In the genomic region with DNA sequence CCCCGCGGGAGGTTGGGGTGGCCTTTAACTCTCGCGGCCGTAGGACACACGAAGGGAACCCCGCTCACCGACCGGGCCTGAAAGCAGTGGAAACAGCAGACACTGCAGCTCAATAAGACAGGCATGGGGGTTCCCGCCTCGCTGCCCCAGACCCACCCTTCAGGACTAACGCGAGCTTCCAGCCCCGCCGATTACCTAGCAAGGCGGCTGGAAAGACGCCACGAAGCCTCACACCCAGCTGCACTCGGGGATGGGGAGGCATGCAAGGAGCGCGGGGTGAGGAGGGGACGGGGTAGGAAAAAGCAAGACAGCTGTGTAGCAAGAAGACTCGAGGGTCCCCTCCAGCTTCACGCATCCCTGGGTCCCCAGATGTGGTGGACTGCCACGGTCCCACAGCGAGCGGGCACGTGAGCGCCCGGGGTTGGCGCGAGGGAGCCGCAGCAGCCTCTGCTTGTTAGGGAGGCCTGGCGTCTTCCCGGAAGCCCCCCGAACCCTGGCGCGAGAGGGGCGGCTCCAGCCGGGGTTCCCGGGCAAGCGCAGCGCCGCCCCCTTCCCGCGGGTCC, we compare ENCODE assay signal across 8 mouse cellular contexts. TPM values are rescaled to one million over a fixed set of nuclear protein-coding genes. Genes with fewer than 3 reads are reported as not detected.
A peak's percentile ranks its signal among the peaks of the same experiment; 100 is the strongest.
DNase-seq lines count a peak whose midpoint lies in the region; ATAC-seq and TF ChIP-seq lines count a peak whose summit lies in the region.

No protein-coding gene starts in this region.

- peak overlapping the region; percentile 94 for H3K4me2 ChIP-seq in forebrain, embryonic 14.5 days (ENCODE audit: low read length)
- H3K4me2 ChIP-seq in kidney, postnatal 0 days (ENCODE audit: low read length): peak overlapping the region; percentile 89
- H3K4me2 ChIP-seq in midbrain, embryonic 15.5 days: peak overlapping the region; percentile 87

- H3K9ac ChIP-seq in forebrain, embryonic 14.5 days (ENCODE audit: low read length): peak overlapping the region; percentile 94
- peak overlapping the region; percentile 65 for H3K9ac ChIP-seq in kidney, postnatal 0 days (ENCODE audit: low read depth, low read length)
- peak overlapping the region; percentile 98 for H3K9ac ChIP-seq in midbrain, embryonic 15.5 days

- ATAC-seq in forebrain, embryonic 14.5 days: peak; percentile 79
- peak; percentile 68 for ATAC-seq in kidney, postnatal 0 days (replicated peaks; ENCODE audit: low FRiP score, low read depth)
- ATAC-seq in midbrain, embryonic 15.5 days (replicated peaks): peak; percentile 82; the same call in 1 of the 2 replicates

- peak overlapping the region; percentile 45 for H3K4me3 ChIP-seq in thymus, adult 2 months (ENCODE audit: control insufficient read depth, insufficient read depth, low read length)
- H3K4me3 ChIP-seq in forebrain, embryonic 14.5 days (ENCODE audit: low read depth, low read length): peak overlapping the region; percentile 71
- peak overlapping the region; percentile 52 for H3K4me3 ChIP-seq in kidney, postnatal 0 days (replicated peaks; ENCODE audit: low read depth, low read length)
- peak overlapping the region; percentile 94 for H3K4me3 ChIP-seq in midbrain, embryonic 15.5 days

- H3K27ac ChIP-seq in thymus, adult 2 months (ENCODE audit: control insufficient read depth, insufficient read depth, low read length): no peak overlapping the region
- peak overlapping the region; percentile 92 for H3K27ac ChIP-seq in forebrain, embryonic 14.5 days (ENCODE audit: low read depth, low read length)
- H3K27ac ChIP-seq in kidney, postnatal 0 days: peak overlapping the region; percentile 19; the same call in 1 of the 2 replicates
- peak overlapping the region; percentile 98 for H3K27ac ChIP-seq in midbrain, embryonic 15.5 days

- peaks cover 14% of the 10 kb centered on the region for H3K4me1 ChIP-seq in thymus, adult 2 months (replicated peaks; ENCODE audit: control insufficient read depth, insufficient read depth, low read length)
- H3K4me1 ChIP-seq in forebrain, embryonic 14.5 days (ENCODE audit: control insufficient read depth, insufficient read depth, low read length): peaks cover 13% of the 10 kb centered on the region
- H3K4me1 ChIP-seq in kidney, postnatal 0 days (replicated peaks; ENCODE audit: insufficient read depth, low read length): peaks cover 14% of the 10 kb centered on the region; the same call in 1 of the 2 replicates
- peaks cover 33% of the 10 kb centered on the region for H3K4me1 ChIP-seq in midbrain, embryonic 15.5 days

- TF ChIP-seq POLR2A in thymus, adult 2 months (IDR thresholded peaks at IDR 0.05; ENCODE audit: control insufficient read depth, extremely low read depth, insufficient read depth, low read length, poor library complexity): no peak

- H3K9me3 ChIP-seq in forebrain, embryonic 14.5 days (replicated peaks; ENCODE audit: control insufficient read depth, low read length): no peaks in the 10 kb centered on the region
- H3K9me3 ChIP-seq in kidney, postnatal 0 days (replicated peaks; ENCODE audit: low read length): no peaks in the 10 kb centered on the region
- H3K9me3 ChIP-seq in midbrain, embryonic 15.5 days: no peaks in the 10 kb centered on the region

- no peak for TF ChIP-seq CTCF in thymus, adult 2 months (IDR thresholded peaks at IDR 0.05; ENCODE audit: borderline replicate concordance, control insufficient read depth, extremely low read depth, insufficient read depth, low read length, poor library complexity)
- no peak for TF ChIP-seq CTCF in kidney, postnatal 0 days (IDR thresholded peaks at IDR 0.05; ENCODE audit: low read depth)

- no peaks in the 10 kb centered on the region for H3K36me3 ChIP-seq in thymus, adult 2 months (ENCODE audit: control insufficient read depth, insufficient read depth, low read length)
- H3K36me3 ChIP-seq in forebrain, embryonic 14.5 days (ENCODE audit: control insufficient read depth, insufficient read depth, low read length): peaks cover 14% of the 10 kb centered on the region
- H3K36me3 ChIP-seq in kidney, postnatal 0 days (ENCODE audit: insufficient read depth, low read length): no peaks in the 10 kb centered on the region
- peaks cover 3% of the 10 kb centered on the region; the same call in 1 of the 2 replicates for H3K36me3 ChIP-seq in midbrain, embryonic 15.5 days (replicated peaks)

- WGBS in thymus, adult 2 months: 2% methylated on average over 46 of the region's 46 CpGs
- under 1% methylated on average over 46 of the region's 46 CpGs for WGBS in forebrain, embryonic 14.5 days
- 0% methylated on average over 45 of the region's 46 CpGs for WGBS in kidney, postnatal 0 days
- under 1% methylated on average over 46 of the region's 46 CpGs for WGBS in midbrain, embryonic 15.5 days

- peak; percentile 71 to 73 for DNase-seq in cerebellum, postnatal 10 days
- DNase-seq in cerebellum, adult 8-10 months: no peak
- peak; percentile 25 for DNase-seq in thymus, adult 2 months
- DNase-seq in thymus, adult 18-20 months: no peak
- DNase-seq in forebrain, embryonic 14.5 days (ENCODE audit: low spot score): peak; percentile 65
- peak; percentile 42 for DNase-seq in kidney, postnatal 0 days (ENCODE audit: low spot score)
- no peak for DNase-seq in retina, postnatal 1 day

- H3K27me3 ChIP-seq in thymus, adult 2 months (ENCODE audit: control insufficient read depth, insufficient read depth, low read length): peaks cover 25% of the 10 kb centered on the region
- no peaks in the 10 kb centered on the region for H3K27me3 ChIP-seq in forebrain, embryonic 14.5 days (replicated peaks; ENCODE audit: control insufficient read depth, insufficient read depth, low read length)
- no peaks in the 10 kb centered on the region for H3K27me3 ChIP-seq in kidney, postnatal 0 days (ENCODE audit: insufficient read depth, low read length)
- H3K27me3 ChIP-seq in midbrain, embryonic 15.5 days (replicated peaks): no peaks in the 10 kb centered on the region

RNA-seq across cellular contexts. Expression of gene Vash2, which starts 0.5 kb away (rescaled TPM):
- 2.1 and 3.4 TPM in 2 replicates for polyA plus RNA-seq in thymus, adult 2 months (2012; rRNA removed)
- polyA plus RNA-seq in forebrain, embryonic 14.5 days (2014; fragmentation: Nextera tagmentation; extraction: Ambion mirVana): 77.3 and 98.6 TPM in 2 replicates
- polyA plus RNA-seq in kidney, postnatal 0 days (2015; fragmentation: Nextera tagmentation; extraction: Ambion mirVana): 14.0 and 15.7 TPM in 2 replicates
- 78.1 and 85.0 TPM in 2 replicates for polyA plus RNA-seq in midbrain, embryonic 15.5 days (2015; fragmentation: Nextera tagmentation; extraction: Ambion mirVana)

RNA-seq across cellular contexts. Expression of gene Flvcr1, which starts 47.4 kb away (rescaled TPM):
- 56.7 and 58.9 TPM in 2 replicates for polyA plus RNA-seq in thymus, adult 2 months (2012; rRNA removed)
- polyA plus RNA-seq in forebrain, embryonic 14.5 days (2014; fragmentation: Nextera tagmentation; extraction: Ambion mirVana): 6.0 and 8.4 TPM in 2 replicates
- polyA plus RNA-seq in kidney, postnatal 0 days (2015; fragmentation: Nextera tagmentation; extraction: Ambion mirVana): 7.5 and 7.9 TPM in 2 replicates
- 8.6 and 8.7 TPM in 2 replicates for polyA plus RNA-seq in midbrain, embryonic 15.5 days (2015; fragmentation: Nextera tagmentation; extraction: Ambion mirVana)

RNA-seq across cellular contexts. Expression of gene Angel2, which starts 53.7 kb away (rescaled TPM):
- 36.8 and 37.7 TPM in 2 replicates for polyA plus RNA-seq in thymus, adult 2 months (2012; rRNA removed)
- polyA plus RNA-seq in forebrain, embryonic 14.5 days (2014; fragmentation: Nextera tagmentation; extraction: Ambion mirVana): 57.4 and 60.6 TPM in 2 replicates
- 43.8 and 45.6 TPM in 2 replicates for polyA plus RNA-seq in kidney, postnatal 0 days (2015; fragmentation: Nextera tagmentation; extraction: Ambion mirVana)
- polyA plus RNA-seq in midbrain, embryonic 15.5 days (2015; fragmentation: Nextera tagmentation; extraction: Ambion mirVana): 51.5 and 53.2 TPM in 2 replicates

RNA-seq across cellular contexts. Expression of gene Spata45, which starts 57.8 kb away (rescaled TPM):
- not detected in 2 replicates for polyA plus RNA-seq in thymus, adult 2 months (2012; rRNA removed)
- polyA plus RNA-seq in forebrain, embryonic 14.5 days (2014; fragmentation: Nextera tagmentation; extraction: Ambion mirVana): not detected in 2 replicates
- polyA plus RNA-seq in kidney, postnatal 0 days (2015; fragmentation: Nextera tagmentation; extraction: Ambion mirVana): not detected in 2 replicates
- not detected in 2 replicates for polyA plus RNA-seq in midbrain, embryonic 15.5 days (2015; fragmentation: Nextera tagmentation; extraction: Ambion mirVana)

Comparison
In these comparisons a context has a peak if more than half of its experiments do, and no peak if none do; other contexts are left out.
1. DNase-seq: peak in cerebellum, postnatal 10 days (2 of 2), thymus, adult 2 months (single experiment), forebrain, embryonic 14.5 days (single experiment) and kidney, postnatal 0 days (single experiment); none in cerebellum, adult 8-10 months (single experiment), thymus, adult 18-20 months (0 of 2) and retina, postnatal 1 day (single experiment).
2. Peak in every context shown above with its lines, with median percentiles within 50 percentile points of each other: H3K4me3 ChIP-seq, ATAC-seq, H3K4me2 ChIP-seq and H3K9ac ChIP-seq.